Mouse (Mus musculus) ovary, adult 18-20 months (tissue): ENCODE results near the gene Ntm.

Experiments
- DNase-seq: peaks from one replicate; pipeline ENCODE4 v3.0.0; 2022; ENCODE audit warnings: low spot score, mixed read lengths

The Ntm gene

DNA sequence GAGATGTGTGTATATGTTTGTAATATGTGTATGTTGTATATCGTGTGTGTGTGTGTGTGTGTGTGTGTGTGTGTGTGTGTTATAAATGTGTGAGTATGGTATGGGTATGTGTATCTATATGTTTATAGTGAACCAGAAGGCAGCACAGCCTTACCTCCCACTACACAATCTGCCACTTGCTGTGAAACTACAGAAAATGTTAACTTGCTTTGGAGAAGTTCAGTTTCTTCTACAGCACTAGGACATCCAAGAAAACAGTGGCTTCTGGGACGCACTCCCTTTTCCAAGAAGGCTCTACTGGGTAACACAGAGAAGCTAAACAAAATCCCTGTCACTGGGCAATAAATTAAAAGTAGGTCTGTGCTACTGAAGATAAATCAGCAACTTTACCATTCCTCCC lies 834.5 kb downstream of the Ntm start:
- no peak for DNase-seq

DNA sequence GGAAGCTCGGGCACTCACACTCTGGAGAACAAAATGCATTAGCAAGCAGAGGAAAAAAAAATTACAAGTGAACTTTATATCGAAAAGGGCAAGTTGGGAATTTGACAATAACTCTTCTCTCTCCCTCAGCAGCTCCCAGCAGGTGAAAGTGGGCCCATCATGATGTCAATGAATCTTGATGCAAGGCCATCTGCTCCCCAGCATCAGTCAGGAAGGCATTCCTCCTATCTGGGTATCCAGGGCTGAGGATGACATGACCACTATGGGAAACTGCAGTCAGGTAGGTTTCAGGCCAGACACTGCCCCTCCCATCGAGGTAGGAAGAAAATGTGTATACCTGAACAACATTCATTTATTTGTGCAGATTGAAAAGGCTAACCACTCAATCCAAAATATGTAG lies 838.5 kb downstream of the Ntm start:
- no peak for DNase-seq

DNA sequence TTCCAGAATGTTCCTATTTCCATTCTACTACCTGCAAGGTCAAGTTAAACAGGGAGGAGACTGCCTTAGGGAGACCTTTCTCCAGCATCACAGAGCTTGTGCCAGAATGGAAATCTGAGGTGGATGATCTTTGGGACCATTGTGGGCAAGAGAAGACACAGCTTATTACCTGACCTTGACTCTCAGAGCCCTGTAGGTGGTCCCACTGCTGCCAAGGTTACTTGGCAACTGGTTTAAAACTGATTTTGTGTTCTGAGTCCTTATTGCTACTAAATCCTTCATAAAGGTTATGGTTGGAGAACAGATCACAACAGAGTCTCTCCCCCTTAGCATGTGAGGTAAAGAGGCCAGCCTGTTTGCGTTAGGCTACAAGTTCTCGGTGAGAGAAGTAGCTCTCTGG lies 839.1 kb downstream of the Ntm start:
- DNase-seq: no peak

DNA sequence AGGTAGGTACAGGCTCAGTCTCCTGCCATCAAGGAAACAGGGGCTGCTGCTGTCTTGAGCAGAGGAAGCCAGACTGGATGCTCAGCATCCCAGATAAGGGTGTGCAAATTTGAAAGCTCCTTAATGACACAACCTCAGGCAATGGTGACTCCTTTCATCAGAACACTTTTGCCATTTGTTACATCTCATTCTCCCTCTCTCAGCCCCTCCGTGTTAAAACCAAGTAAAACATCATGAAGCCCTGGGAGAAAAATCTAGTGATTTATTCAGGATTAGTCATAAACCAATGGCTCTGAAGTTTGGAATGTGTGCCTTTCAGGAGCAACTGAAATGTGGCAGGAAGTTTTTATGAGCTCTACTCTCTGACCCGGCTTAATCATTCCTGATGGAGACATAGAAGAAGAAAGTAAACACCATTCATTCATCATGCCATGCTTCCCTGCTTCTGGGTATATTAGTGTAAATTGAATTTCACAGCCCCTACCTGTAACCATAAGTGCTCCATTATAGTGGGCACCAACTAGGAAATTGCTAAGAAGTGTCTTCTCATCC lies 845.3 kb downstream of the Ntm start:
- no peak for DNase-seq

DNA sequence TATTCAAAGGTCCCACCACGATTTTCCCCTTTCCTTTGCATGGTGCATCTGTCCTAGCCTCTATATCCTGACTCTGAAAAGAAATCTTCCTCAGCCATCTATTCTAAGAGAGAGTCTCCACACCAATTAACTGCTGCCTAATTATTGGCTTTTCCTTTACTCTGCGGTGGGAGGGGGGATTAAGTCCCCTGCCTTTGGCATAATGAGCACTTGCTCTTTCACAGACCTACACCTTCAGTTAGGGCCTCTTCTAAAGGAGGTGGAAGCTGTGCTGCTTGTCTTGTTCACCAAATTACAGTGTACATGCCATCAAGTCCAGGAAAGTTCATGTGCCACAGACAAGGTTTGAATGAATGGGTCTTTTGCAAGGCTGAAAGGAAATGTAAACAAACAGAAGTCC lies 847.6 kb downstream of the Ntm start:
- no peak for DNase-seq

DNA sequence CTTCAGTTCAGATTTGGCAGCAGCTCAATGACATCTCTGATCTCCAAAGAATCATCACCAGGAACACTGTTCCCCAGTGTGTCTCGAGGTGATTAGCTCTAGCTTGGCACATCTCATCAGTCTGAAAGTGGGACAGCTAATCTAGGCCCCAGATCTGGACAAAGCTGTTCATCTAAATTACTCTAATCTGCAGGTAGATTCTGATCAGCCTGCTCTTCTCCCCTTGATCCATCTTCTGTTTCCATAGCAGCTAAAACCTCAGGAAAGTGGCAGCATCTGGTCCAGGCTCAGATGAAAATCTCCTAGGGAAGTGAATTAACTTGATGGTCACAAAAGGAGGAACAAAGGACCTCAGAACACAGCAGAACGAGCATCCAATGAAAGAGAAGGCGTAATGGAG lies 856.2 kb downstream of the Ntm start:
- DNase-seq: no peak

DNA sequence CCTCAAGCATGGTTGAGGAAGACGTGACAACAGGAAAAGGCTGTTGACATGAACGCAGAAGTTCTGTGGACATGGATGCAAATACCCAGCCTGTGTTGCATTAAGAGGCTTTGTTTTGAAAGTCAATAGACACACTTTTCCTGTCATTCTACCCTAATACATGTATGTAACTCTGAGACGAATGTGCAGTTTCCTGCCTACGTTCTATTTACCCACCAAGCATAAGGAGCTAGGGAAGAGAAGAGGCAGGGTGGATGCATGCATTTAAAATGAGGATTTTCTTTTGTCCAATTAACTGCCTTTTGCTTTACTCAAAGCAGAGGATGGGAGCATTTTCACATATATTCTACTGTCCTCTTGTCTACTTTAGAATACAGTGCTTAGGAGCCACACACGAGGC lies 858.5 kb downstream of the Ntm start:
- DNase-seq: no peak

DNA sequence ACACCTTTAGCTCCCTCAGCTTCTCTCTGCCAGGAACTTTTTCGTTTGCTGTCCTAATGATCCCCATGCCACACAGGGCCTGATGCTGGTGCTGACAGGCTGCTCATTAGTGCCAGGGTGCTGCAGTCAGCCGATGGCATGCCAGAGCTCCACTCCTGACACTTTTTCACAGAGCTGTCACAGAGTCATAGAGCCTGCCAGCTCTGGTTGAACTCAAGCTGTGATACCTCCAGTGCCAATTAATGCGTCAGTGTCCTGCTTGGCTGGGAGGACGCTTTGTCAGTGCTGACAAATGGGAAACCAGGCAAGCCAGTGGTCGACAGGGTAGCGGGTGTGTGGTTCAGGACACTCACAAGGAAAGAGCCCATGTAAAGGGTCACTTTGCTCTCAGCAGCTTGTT lies 858.9 kb downstream of the Ntm start:
- DNase-seq: no peak

DNA sequence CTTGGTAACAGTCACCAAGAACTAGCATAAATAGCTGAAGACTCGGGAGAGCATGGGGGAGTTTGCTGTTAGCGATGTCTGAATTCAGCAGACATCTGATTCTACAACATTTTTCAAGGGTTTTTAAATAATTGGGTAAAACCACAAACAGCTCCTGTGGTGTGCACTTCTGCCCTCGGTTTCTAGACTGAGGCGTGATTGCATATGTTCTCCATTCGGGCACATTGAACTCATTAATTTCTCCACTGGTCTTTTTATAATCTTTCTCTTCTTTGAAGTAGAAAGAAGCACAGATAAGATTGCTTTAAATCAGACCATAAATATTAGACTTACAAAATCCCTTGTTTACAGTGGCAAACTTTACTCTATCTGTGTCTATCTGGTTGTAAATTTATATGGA lies 862.3 kb downstream of the Ntm start:
- no peak for DNase-seq

DNA sequence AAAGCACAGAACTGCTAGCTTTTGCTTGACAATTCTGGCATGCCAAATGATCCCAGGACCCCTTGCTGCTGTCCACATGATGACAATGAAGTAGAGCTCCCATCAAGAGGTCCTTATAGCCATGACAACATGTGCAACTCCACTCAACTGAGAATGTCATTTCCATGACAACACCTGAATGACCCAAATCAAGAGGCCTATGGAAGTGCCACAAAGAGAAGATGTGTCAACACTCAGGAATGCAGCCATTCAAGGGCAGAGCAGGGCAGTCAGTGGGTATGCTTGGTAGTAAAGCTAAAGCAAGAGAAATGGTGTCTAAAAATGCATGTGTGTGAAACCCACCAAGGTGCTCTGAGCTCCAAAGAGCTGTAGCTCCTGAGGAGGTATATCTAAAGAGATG lies 870.5 kb downstream of the Ntm start:
- no peak for DNase-seq

DNA sequence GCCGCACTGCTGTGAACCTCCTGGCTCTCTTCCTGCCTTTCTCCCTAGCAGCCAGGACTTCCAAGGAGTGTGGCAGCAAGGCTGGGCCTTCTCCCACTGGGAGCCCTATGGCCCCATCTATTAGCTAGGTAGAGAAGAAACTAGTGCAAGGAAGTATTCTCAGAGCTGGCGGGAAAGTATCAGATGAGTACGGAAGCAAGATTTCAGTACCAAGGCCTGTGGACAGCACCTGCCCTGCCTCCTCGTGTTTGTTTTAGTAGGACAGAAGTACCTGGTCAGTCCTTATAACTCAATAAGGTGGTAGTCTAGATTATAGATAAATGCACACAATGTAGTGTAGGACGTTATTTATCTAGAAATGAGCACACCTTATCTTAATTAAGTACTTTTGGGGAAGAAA lies 874.3 kb downstream of the Ntm start:
- no peak for DNase-seq

DNA sequence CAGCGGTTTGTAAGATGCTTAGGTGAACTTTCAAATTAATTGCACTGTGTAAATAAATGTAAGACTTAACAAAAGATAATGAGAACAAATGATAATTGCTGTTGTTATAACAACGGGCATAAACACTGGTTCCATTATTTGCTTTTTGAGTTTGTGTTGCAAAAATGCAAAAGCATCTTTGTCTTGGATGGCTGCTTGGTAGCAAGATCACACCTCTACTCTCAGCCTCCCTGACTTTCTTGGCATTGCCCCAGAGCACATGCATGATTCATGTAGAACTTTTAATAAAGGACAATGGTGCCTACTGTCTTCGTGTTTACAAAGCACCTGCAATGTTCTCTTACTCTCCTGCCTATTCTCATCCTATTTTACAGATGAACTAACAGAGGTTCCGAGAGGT lies 875.3 kb downstream of the Ntm start:
- no peak for DNase-seq

DNA sequence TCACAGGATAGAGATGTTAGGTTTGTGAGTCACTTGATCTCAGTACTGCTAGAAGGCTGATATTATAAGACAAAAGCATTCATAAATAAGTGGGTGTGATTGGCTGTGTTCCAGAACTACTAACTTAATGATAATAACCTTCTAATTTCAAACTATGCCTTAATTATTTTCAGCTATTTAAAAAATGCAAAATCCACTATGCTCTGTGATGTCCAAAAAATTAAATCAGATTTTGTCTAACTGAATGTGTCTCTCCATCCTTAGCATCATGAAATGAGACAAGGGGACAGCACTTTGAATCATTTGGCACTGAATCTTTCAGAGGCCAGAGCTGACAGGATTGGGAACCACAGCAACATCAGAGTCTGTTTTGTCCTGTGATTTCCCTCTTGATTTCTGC lies 875.8 kb downstream of the Ntm start:
- DNase-seq: no peak

DNA sequence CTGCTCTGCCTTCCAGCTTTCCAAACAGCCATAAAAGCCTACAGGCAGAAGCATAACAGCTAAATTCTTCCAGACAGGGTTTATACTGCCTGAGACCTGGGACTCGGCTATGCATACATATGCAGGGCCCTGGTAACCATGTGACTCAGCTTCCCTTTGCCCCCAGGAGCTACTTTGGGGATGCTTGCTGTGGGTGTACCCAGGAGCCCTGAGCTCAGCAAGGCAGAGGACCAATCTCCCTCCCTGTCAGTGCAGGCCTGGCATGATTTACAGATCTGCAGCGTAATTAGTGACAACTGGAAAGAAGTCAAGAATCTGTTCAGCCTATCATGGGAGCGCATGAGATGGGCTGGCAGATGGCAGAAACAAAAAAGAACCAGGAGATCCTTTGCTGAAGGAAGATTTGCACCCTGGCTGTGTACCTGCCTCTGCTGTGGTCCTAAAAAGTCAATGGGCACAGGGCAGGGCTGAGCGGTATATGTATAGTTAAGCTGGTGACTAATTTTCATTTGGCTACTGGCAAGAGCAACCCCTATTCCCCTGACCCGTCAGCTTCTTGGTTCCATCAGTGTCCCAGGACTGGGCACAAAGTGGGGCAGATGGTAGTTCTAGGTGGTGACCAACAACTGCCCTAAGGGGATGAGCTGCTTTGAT lies 886.9 kb downstream of the Ntm start:
- no peak for DNase-seq

DNA sequence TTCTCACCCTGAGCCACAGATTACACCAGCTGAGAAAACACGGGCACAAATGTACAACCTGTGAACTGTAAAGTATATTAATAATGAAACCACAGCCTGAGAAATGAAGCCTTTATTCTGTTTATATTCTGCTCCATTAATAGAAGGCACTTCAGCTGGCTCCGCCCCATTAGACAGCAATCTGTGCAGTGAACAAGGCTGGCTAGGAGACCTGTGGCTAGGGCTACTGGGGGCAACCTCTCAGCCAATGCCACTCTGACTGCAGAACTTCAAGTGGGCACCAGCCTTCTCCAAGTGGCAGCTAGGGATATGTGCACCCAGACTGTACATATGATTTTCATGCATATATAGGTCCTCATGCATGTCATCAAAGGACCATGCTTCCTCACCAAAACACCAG lies 887.7 kb downstream of the Ntm start:
- DNase-seq: no peak

DNA sequence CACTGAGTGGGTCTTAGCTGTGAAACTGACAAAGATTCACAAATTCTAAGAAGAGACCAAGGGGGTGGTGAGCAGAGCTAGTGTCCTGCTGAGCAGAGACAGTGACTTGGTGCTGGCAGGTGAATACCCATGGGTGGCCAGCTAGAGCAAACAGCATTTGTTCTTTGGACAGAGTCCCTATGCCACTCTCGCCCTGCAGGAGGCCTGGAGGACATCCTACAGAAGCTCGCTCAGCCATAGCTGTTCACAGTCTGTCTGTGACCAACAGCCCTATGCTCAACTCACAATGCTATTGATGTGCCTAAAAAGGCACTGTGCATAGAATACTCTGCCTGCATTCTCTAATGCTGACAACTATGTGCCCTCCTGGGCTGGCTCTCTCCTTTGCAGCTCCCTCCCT lies 888.4 kb downstream of the Ntm start:
- no peak for DNase-seq

DNA sequence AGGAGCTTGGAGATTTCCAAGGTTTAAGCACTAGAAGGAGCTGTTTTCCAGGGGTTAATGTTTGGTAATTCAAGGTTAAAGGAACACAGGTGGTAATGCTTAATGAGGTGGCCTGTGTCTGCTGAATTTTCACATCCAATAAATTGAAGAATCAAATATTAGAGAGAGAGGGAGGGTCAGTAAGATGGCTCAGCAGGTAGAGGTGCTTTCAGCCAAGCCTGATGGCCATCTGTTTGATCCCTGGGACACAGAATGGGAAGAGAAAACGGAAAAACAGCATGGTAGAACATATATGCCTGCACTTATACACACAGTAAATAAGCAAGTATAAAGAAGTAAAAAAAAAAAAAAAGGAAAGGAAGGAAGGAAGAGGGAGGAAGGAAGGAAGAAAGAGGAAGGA lies 890.9 kb downstream of the Ntm start:
- DNase-seq: no peak

DNA sequence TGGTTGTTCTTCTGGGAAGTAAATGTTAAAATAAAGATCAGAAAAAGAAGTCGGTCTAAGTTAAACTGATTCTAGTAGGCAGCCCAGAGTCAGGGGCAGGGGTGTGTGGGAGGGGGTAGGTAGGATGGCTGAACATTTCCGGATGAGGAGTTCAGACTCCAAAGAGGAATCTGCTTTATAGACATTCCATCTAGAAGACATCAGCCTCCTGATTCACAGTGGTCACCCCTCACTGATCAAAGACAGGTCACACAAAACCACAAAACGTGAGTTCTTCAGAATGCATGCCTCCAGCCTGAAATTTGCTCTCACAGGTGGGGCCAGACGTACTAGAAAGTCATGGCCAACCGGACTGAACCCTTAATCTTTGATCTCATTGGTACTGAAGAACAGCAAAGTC lies 895.4 kb downstream of the Ntm start:
- no peak for DNase-seq

DNA sequence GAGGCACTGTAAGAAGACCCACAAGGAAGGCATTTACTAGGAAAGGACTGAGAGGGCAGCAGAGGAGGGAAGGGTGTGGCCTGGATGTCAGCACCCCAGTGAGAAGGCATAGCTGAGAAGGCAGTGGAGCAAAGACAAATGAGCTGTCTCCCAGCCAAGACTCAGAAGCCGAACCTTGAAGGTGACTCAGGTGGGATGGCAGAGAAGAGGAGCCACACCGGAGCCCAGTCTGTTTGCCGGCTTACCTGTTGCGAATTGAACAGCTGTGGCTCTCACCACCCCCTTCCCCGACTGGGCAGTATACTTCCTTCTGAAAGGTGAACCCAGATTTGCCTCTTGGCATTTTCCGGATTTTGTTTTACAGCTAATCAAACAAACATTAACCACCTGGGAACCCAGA lies 902.6 kb downstream of the Ntm start:
- no peak for DNase-seq

DNA sequence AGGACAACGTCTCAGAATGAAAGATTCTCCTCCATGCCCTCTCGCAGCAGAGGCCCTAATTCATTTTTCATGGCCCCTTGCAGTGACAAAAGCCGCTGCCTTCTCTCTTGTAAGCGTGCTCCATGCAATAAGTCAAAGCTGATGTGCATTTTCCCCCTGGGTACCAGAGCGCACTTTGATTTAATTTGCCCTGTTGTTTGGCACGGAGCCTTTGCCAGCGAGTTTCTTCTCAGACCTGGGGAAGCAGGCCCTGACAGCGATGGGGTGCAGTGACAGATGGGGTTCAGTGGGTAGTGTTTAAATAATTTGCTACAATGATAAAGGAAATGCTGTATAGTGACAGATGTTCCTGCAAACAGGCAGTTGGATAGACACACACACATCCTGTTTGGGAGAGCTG lies 904.1 kb downstream of the Ntm start:
- no peak for DNase-seq

DNA sequence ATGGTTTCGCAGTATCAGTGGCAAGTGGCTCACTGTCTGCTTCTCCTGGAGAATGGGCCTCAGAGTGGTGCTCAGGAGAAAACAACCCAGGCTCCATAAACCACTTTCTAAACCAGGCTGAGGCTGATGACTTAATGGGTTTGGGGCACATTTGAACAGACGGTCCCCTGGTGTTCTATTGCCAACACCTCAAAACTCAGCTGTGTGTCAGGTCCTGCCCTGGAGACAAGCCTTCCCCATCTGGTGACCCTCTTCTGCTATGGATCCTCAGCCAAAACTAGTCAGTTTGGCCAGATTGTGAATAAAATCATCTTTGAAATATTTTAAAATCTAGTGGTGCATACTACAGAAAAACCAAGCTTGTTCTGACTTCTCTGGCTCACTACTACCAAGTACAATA lies 907.3 kb downstream of the Ntm start:
- DNase-seq: no peak

DNA sequence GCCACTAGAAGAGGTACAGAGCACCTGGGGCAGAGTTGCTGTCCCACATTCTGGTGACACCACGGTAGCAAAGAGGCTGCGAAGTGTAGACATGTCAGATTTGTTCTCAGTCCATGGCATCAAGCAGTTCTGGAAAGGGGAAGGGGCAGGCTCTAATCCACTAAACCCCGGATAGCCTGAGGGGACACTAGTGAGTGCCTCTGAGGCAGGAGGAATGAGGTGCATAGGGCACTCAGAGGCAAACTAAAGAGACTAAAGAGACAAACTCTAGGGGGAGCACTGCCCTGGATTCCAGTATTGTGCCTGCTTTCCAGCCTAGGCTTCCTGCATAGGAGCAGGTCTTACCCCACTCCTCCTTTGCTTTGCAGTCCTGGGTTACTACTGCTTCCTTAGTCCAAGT lies 926.5 kb downstream of the Ntm start:
- no peak for DNase-seq

DNA sequence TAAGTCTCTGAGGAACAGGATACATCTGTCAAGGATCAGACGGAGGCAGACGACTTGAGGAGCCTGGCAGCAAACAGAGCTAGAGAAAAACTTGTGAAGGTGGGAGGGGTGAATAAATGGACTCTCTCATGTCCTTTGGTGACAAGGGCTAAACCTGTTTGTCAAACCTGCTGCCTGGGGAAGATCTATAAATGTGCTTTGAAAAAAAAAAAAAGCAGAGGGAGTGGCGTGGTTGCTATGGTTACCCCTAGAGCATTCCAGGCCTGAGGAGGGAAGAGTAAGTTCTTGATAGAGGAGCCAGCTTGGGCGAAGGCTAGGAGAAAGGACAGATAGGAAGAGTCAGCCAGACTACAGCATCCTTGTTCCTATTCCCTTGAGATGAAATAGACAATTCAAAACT lies 926.9 kb downstream of the Ntm start:
- DNase-seq: no peak

DNA sequence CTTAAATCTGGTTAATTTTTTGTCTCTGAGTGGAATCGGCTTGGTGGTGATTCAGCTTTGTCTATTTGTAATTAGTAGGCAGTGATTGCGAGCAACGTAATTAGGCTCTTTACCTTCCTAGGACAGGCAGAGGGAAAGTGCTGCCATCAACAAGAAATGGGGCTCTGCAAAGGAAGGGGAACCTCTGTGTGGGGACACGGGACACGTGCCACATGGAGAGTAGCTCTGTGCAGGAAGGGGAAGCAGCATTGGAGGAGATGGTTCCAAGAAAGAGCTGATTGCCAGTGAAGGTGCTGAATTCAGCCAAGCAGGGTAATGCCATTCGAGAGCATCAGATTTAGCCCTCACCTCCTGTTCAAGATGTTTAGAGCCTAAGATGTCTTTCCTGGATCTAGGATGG lies 936.5 kb downstream of the Ntm start:
- no peak for DNase-seq

DNA sequence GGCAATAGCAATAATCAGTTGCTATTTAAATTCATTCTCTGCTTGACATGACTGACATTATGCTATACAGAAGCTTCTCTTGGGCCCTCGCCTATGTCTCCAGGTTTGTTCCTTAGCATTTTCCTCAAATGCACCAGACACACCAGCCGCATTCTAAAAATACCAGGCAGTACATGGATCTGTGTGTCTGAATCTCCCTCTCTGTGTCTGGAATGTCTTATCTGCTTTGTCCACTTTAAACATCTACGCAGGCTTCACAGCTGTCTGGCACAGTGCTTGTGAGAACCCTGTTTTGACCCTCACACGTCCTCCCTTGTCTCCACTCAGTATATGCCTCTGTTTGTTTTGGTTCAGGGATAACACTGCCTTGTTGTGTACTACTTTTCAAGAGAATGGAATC lies 937.3 kb downstream of the Ntm start:
- no peak for DNase-seq
